Mouse (Mus musculus) layer of hippocampus, adult 9-11 months (tissue): ENCODE data around the gene Scrn2.
A peak's percentile ranks its signal among the peaks of the same experiment; 100 is the strongest.

Experiments
- DNase-seq: peaks from one replicate; pipeline ENCODE4 v3.0.0; 2022

Scrn2 gene

GRCm38 (mm10) chr11:97052219-97052646 is 22.5 kb downstream of the Scrn2 start:
- no peak for DNase-seq

GRCm38 (mm10) chr11:97063274-97063920 is 33.7 kb downstream of the Scrn2 start:
- DNase-seq: peak; percentile 75

GRCm38 (mm10) chr11:97063921-97064295 is 34.2 kb downstream of the Scrn2 start:
- no peak for DNase-seq

- no peak for DNase-seq
These were observed 36.0 kb downstream of the Scrn2 start for GRCm38 (mm10) chr11:97065538-97066295.

- DNase-seq: no peak
These were observed 37.1 kb downstream of the Scrn2 start for GRCm38 (mm10) chr11:97066656-97067360.

- DNase-seq: no peak
These were observed 39.6 kb downstream of the Scrn2 start for GRCm38 (mm10) chr11:97069333-97069732.

GRCm38 (mm10) chr11:97069770-97070169 is 40.0 kb downstream of the Scrn2 start:
- no peak for DNase-seq

- DNase-seq: no peak
These were observed 41.4 kb downstream of the Scrn2 start for GRCm38 (mm10) chr11:97071129-97071528.

- peak; percentile 66 for DNase-seq
These were observed 42.8 kb downstream of the Scrn2 start for GRCm38 (mm10) chr11:97072533-97072932.

- DNase-seq: no peak
These were observed 44.5 kb downstream of the Scrn2 start for GRCm38 (mm10) chr11:97074235-97074634.

GRCm38 (mm10) chr11:97078751-97079150 is 49.0 kb downstream of the Scrn2 start:
- no peak for DNase-seq

- no peak for DNase-seq
These were observed 50.6 kb downstream of the Scrn2 start for GRCm38 (mm10) chr11:97080291-97080690.

- DNase-seq: peak; percentile 69
These were observed 53.2 kb downstream of the Scrn2 start for GRCm38 (mm10) chr11:97082977-97083376.
